ENCODE assay signal across 13 mouse cellular contexts in genomic region chr9:55468397-55468796, GRCm38 (mm10). TPM values are rescaled to one million over a fixed set of nuclear protein-coding genes. Genes with fewer than 3 reads are reported as not detected.
A peak's percentile ranks its signal among the peaks of the same experiment; 100 is the strongest.
DNase-seq lines count a peak whose midpoint lies in the region; ATAC-seq and TF ChIP-seq lines count a peak whose summit lies in the region.
"Had no signal": no experiment of that assay in that cellular context is flagged by ENCODE, and none has a peak within 500 bp of the region (broad histone marks: within the 10 kb centered on the region; RNA-seq: fewer than 3 reads in every experiment).

No protein-coding gene starts in this region.

- no peak overlapping the region for H3K27ac ChIP-seq in left cerebral cortex, adult 2 months
- H3K27ac ChIP-seq: forebrain, embryonic 10.5 days; lung, embryonic 15.5 days; neural tube, embryonic 12.5 days had no signal

- TF ChIP-seq CTCF in left cerebral cortex, adult 2 months (IDR thresholded peaks at IDR 0.05): peak; percentile 48

- DNase-seq in cerebellum, adult 9-10 months: peak; percentile 17
- no peak for DNase-seq in cerebellum, adult 9-11 months
- no peak for DNase-seq in left cerebral cortex, adult 2 months (ENCODE audit: extremely low spot score in 1 of 2, low spot score in 2 of 2)
- no peak for DNase-seq in left cerebral cortex, adult 8-10 months (ENCODE audit: low spot score in 2 of 2)
- peak; percentile 65 for DNase-seq in NIH3T3 (ENCODE audit: low read depth)
- no peak for DNase-seq in cerebellum, postnatal 4 days (ENCODE audit: low spot score in 2 of 2)
- DNase-seq: cerebellum, adult 18-20 months; kidney, adult 11 months had no signal

- ATAC-seq in megakaryocyte-erythroid progenitor cell, adult 5-6 weeks (replicated peaks; ENCODE audit: low FRiP score, low TSS enrichment, poor library complexity, severe bottlenecking): 0 out of 2 replicates have a peak, but pooled peaks have one; percentile 41
- no peak for ATAC-seq in monocyte, adult 5-6 weeks (replicated peaks; ENCODE audit: insufficient number of reproducible peaks, low FRiP score, low TSS enrichment, poor library complexity, severe bottlenecking)

- no peak overlapping the region for H3K4me3 ChIP-seq in left cerebral cortex, adult 2 months
- H3K4me3 ChIP-seq: forebrain, embryonic 10.5 days; lung, embryonic 15.5 days; neural tube, embryonic 12.5 days had no signal

- intact Hi-C loops in left cerebral cortex, adult 2 months (cut with DNase I): loop anchor here (5.0 kb wide), 1 partner anchor 449 kb away; no protein-coding TSS in a partner anchor

RNA-seq across cellular contexts. Expression of gene Etfa, which starts 43.6 kb away (rescaled TPM):
- total RNA-seq in left cerebral cortex, adult 2 months (2021): 10 to 100 TPM; 36.5 to 43.5 TPM
- total RNA-seq in left cerebral cortex, adult 8-10 months (2022): 10 to 100 TPM; 40.7 to 41.7 (median 41.1) TPM
- 115 and 121 TPM in 2 replicates for total RNA-seq in megakaryocyte-erythroid progenitor cell, adult 5-6 weeks (2014; fragmentation: Nextera tagmentation)
- total RNA-seq in megakaryocyte-erythroid progenitor cell, adult 5-6 weeks (2017): 72.0 and 72.8 TPM in 2 replicates
- total RNA-seq in monocyte, adult 5-6 weeks (2017): 41.8 to 63.2 TPM (median 48.1 TPM) in 3 replicates

Comparison
In these comparisons a context has a peak if more than half of its experiments do, and no peak if none do; other contexts are left out.
1. DNase-seq: peak in cerebellum, adult 9-10 months (single experiment) and NIH3T3 (single experiment); none in cerebellum, adult 9-11 months (single experiment), left cerebral cortex, adult 2 months (0 of 2), left cerebral cortex, adult 8-10 months (0 of 2) and cerebellum, postnatal 4 days (0 of 2).